ENCODE assay signal across 26 mouse cellular contexts in the genomic region with DNA sequence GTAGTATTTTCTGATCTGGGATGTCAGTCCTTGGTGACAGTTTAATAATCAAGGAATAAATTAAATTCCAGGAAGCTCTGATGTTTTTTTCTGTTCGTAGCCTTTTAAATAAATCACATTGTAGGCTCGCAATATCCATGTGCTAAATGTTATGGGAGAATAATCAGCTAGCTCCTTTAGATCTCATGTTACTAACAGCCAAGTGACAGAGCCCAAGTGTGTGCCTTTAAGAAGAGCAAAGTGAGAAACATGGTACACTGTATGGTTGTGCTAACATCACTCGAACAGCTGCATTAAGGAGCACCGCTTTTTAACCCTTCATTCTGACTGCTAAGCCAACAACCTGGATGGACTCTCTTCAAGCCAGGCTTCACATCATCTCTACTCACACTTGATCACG.
DNase-seq lines count a peak whose midpoint lies in the region; ATAC-seq and TF ChIP-seq lines count a peak whose summit lies in the region.
"Had no signal": no experiment of that assay in that cellular context is flagged by ENCODE, and none has a peak within 500 bp of the region (broad histone marks: within the 10 kb centered on the region; RNA-seq: fewer than 3 reads in every experiment).

No protein-coding gene starts in this region.

- TF ChIP-seq CTCF in forebrain, postnatal 0 days (IDR thresholded peaks at IDR 0.05; ENCODE audit: low read depth), result no peak
- no peak for TF ChIP-seq CTCF in kidney, postnatal 0 days (IDR thresholded peaks at IDR 0.05; ENCODE audit: low read depth)
- no peak for TF ChIP-seq CTCF in brain, embryonic 14.5 days (IDR thresholded peaks at IDR 0.05; ENCODE audit: borderline replicate concordance, extremely low read depth, insufficient read depth, insufficient read length)

- H3K9ac ChIP-seq in forebrain, embryonic 16.5 days (replicated peaks; ENCODE audit: low read depth, low read length), result no peak overlapping the region
- no peak overlapping the region for H3K9ac ChIP-seq in forebrain, postnatal 0 days
- H3K9ac ChIP-seq in kidney, postnatal 0 days (ENCODE audit: low read depth, low read length), result no peak overlapping the region
- H3K9ac ChIP-seq: forebrain, embryonic 13.5 days; limb, embryonic 15.5 days; liver, embryonic 13.5 days; midbrain, embryonic 15.5 days had no signal

- no peaks in the 10 kb centered on the region; the same call in 1 of the 2 replicates for H3K4me1 ChIP-seq in forebrain, embryonic 16.5 days (replicated peaks; ENCODE audit: control insufficient read depth, insufficient read depth, low read length)
- no peaks in the 10 kb centered on the region for H3K4me1 ChIP-seq in forebrain, postnatal 0 days (ENCODE audit: insufficient read depth)
- no peaks in the 10 kb centered on the region for H3K4me1 ChIP-seq in kidney, postnatal 0 days (replicated peaks; ENCODE audit: insufficient read depth, low read length)
- H3K4me1 ChIP-seq: megakaryocyte, embryonic 14.5 days had no signal

- no peaks in the 10 kb centered on the region for H3K9me3 ChIP-seq in forebrain, embryonic 16.5 days (ENCODE audit: control insufficient read depth, low read length)
- H3K9me3 ChIP-seq in forebrain, postnatal 0 days (ENCODE audit: low read length), result no peaks in the 10 kb centered on the region
- H3K9me3 ChIP-seq in kidney, postnatal 0 days (replicated peaks; ENCODE audit: low read length), result no peaks in the 10 kb centered on the region
- H3K9me3 ChIP-seq: forebrain, embryonic 13.5 days; G1E; limb, embryonic 15.5 days; liver, embryonic 13.5 days; megakaryocyte, embryonic 14.5 days; midbrain, embryonic 15.5 days had no signal

- H3K4me3 ChIP-seq in forebrain, embryonic 16.5 days (replicated peaks; ENCODE audit: low read length), result no peak overlapping the region
- H3K4me3 ChIP-seq in forebrain, postnatal 0 days (ENCODE audit: low read depth, low read length), result no peak overlapping the region
- no peak overlapping the region for H3K4me3 ChIP-seq in kidney, postnatal 0 days (replicated peaks; ENCODE audit: low read depth, low read length)
- H3K4me3 ChIP-seq: forebrain, embryonic 13.5 days; limb, embryonic 15.5 days; liver, embryonic 13.5 days; megakaryocyte, embryonic 14.5 days; midbrain, embryonic 15.5 days had no signal

- no peak overlapping the region for H3K4me2 ChIP-seq in forebrain, embryonic 16.5 days (ENCODE audit: low read length)
- H3K4me2 ChIP-seq in forebrain, postnatal 0 days (ENCODE audit: low read depth), result no peak overlapping the region
- no peak overlapping the region for H3K4me2 ChIP-seq in kidney, postnatal 0 days (ENCODE audit: low read length)
- H3K4me2 ChIP-seq: forebrain, embryonic 13.5 days; liver, embryonic 13.5 days; midbrain, embryonic 15.5 days had no signal

- no peak for TF ChIP-seq POLR2A in brain, embryonic 14.5 days (IDR thresholded peaks at IDR 0.05; ENCODE audit: borderline replicate concordance, extremely low read depth, insufficient read depth, insufficient read length, poor library complexity, severe bottlenecking)

- H3K27ac ChIP-seq in forebrain, embryonic 16.5 days (ENCODE audit: low read length), result no peak overlapping the region
- no peak overlapping the region for H3K27ac ChIP-seq in forebrain, postnatal 0 days (ENCODE audit: low read depth, low read length)
- H3K27ac ChIP-seq in kidney, postnatal 0 days, result no peak overlapping the region
- H3K27ac ChIP-seq: forebrain, embryonic 13.5 days; limb, embryonic 15.5 days; liver, embryonic 13.5 days; midbrain, embryonic 15.5 days had no signal

- WGBS in forebrain, embryonic 16.5 days, result 63% methylated on average over 5 of the region's 5 CpGs
- WGBS in forebrain, postnatal 0 days, result 62% methylated on average over 5 of the region's 5 CpGs
- 31% methylated on average over 5 of the region's 5 CpGs for WGBS in kidney, postnatal 0 days

- ATAC-seq in forebrain, embryonic 16.5 days, result peak; percentile 58
- no peak; the same call in 1 of the 2 replicates for ATAC-seq in forebrain, postnatal 0 days
- no peak for ATAC-seq in kidney, postnatal 0 days (replicated peaks; ENCODE audit: low FRiP score, low read depth)
- ATAC-seq: forebrain, embryonic 13.5 days; intestine, embryonic 16.5 days; lung, postnatal 0 days; midbrain, embryonic 15.5 days had no signal

- DNase-seq in forebrain, postnatal 0 days, result no peak
- peak; percentile 66 for DNase-seq in kidney, postnatal 0 days (ENCODE audit: low spot score)
- DNase-seq in kidney, postnatal 10 days, result no peak
- DNase-seq in brain, embryonic 14.5 days (ENCODE audit: low read depth), result peak; percentile 14
- DNase-seq in forelimb bud, embryonic 11.5 days (ENCODE audit: low read depth, low spot score), result peak; percentile 30
- DNase-seq in heart, adult 9 months (ENCODE audit: low spot score in 2 of 2), result no peak
- DNase-seq: adrenal gland, adult 8-10 months; cerebellum, adult 11 months; cerebellum, adult 9-10 months; cerebellum, postnatal 36 days; gastrocnemius, postnatal 10 days; heart, postnatal 14 days; kidney, adult 9 months; liver, embryonic 13.5 days; lung, adult 18-20 months; lung, postnatal 4 days; right cerebral cortex, postnatal 4 days; thymus, postnatal 4 days had no signal

- H3K36me3 ChIP-seq in forebrain, embryonic 16.5 days (ENCODE audit: control insufficient read depth, insufficient read depth), result no peaks in the 10 kb centered on the region
- H3K36me3 ChIP-seq in forebrain, postnatal 0 days (ENCODE audit: insufficient read depth), result no peaks in the 10 kb centered on the region
- H3K36me3 ChIP-seq in kidney, postnatal 0 days (ENCODE audit: insufficient read depth, low read length), result no peaks in the 10 kb centered on the region
- H3K36me3 ChIP-seq: G1E; limb, embryonic 15.5 days; liver, embryonic 13.5 days; midbrain, embryonic 15.5 days had no signal

- no peaks in the 10 kb centered on the region for H3K27me3 ChIP-seq in forebrain, embryonic 16.5 days (replicated peaks; ENCODE audit: control insufficient read depth, insufficient read depth, low read length)
- H3K27me3 ChIP-seq in forebrain, postnatal 0 days (ENCODE audit: insufficient read depth, low read length), result no peaks in the 10 kb centered on the region
- no peaks in the 10 kb centered on the region for H3K27me3 ChIP-seq in kidney, postnatal 0 days (ENCODE audit: insufficient read depth, low read length)
- H3K27me3 ChIP-seq: limb, embryonic 15.5 days; liver, embryonic 13.5 days; megakaryocyte, embryonic 14.5 days; midbrain, embryonic 15.5 days had no signal

Comparison
In these comparisons a context has a peak if more than half of its experiments do, and no peak if none do; other contexts are left out.
1. DNase-seq: peak in kidney, postnatal 0 days (single experiment), brain, embryonic 14.5 days (single experiment) and forelimb bud, embryonic 11.5 days (single experiment); none in forebrain, postnatal 0 days (single experiment), kidney, postnatal 10 days (single experiment) and heart, adult 9 months (0 of 2).